Mouse (Mus musculus) B cell, adult 67 days (primary cell): Measurements from ENCODE around the gene Mroh2b. TPM values are rescaled to one million over a fixed set of nuclear protein-coding genes. Genes with fewer than 3 reads are reported as not detected.

ENCODE experiments used
- total RNA-seq, 2 experiments: library from RNA; stranded (reverse); gene quantifications; 4 replicates each; pipeline ENCODE4 v1.2.4; 2023

Gene Mroh2b
- not detected for total RNA-seq

GRCm38 (mm10) chr15:4898437-4898836 lies at the start of gene Mroh2b:
Gene Mroh2b (plus strand): TSS chr15:4898737.

Other genes starting within 250 kb of the Mroh2b start
- gene C6, start 171.6 kb upstream of the Mroh2b start, total RNA-seq, result 1 to 10 TPM in 1 of 2 experiments, under 1 TPM in 1; 0.90 to 1.4 TPM
- gene C7, start 165.0 kb downstream of the Mroh2b start, total RNA-seq, result not detected
- 100 to 1,000 TPM; 118 to 122 TPM for gene Card6, start 209.8 kb downstream of the Mroh2b start, total RNA-seq
- 100 to 1,000 TPM; 711 to 749 TPM for gene Rpl37, start 217.9 kb downstream of the Mroh2b start, total RNA-seq
- 10 to 100 TPM; 21.4 to 21.9 TPM for gene Prkaa1, start 245.1 kb downstream of the Mroh2b start, total RNA-seq